Mouse (Mus musculus) embryonic facial prominence, embryonic 11.5 days (tissue): ENCODE data around the gene Wdr45. TPM values are rescaled to one million over a fixed set of nuclear protein-coding genes. Genes with fewer than 3 reads are reported as not detected.
"Not testable (repeated sequence)": the region's sequence is repeated elsewhere in the genome, so short reads cannot be mapped to it uniquely, and the experiment has no call there.

Source experiments
- ATAC-seq: fragments of 200-750 bp; cut with Nextera tagmentation; replicated peaks from 2 replicates; pipeline ENCODE4 v1.8.0; 2017; ENCODE audit warnings: low read depth; ENCODE audit not compliant: insufficient number of reproducible peaks, low FRiP score, low TSS enrichment
- DNase-seq: peaks from one replicate; pipeline ENCODE4 v3.0.0-alpha.2; 2015; ENCODE audit warnings: low spot score
- H3K27ac ChIP-seq: fragments of 300-500 bp; sonication (generic); replicated peaks from 2 replicates; pipeline ENCODE4 v1.5.1; 2014; ENCODE audit warnings: mild to moderate bottlenecking, low read depth, low read length, control low read depth
- H3K27me3 ChIP-seq: fragments of 300-500 bp; sonication (generic); 2 replicates; pipeline ENCODE4 v1.6.1; 2014; ENCODE audit warnings: mild to moderate bottlenecking, low read length, moderate library complexity, mixed read lengths; ENCODE audit not compliant: control insufficient read depth, insufficient read depth
- H3K36me3 ChIP-seq: fragments of 300-500 bp; sonication (generic); replicated peaks from 2 replicates; pipeline ENCODE4 v1.6.1; 2014; ENCODE audit warnings: low read depth, mild to moderate bottlenecking, low read length, moderate library complexity, mixed read lengths; ENCODE audit not compliant: control insufficient read depth, insufficient read depth
- H3K4me1 ChIP-seq: fragments of 300-500 bp; sonication (generic); 2 replicates; pipeline ENCODE4 v1.6.1; 2014; ENCODE audit warnings: low read length, mixed read lengths; ENCODE audit not compliant: control insufficient read depth, insufficient read depth
- H3K4me2 ChIP-seq: fragments of 300-500 bp; sonication (generic); 2 replicates; pipeline ENCODE4 v1.6.1; 2014; ENCODE audit warnings: low read depth, mild to moderate bottlenecking, control low read depth, low read length, moderate library complexity
- H3K4me3 ChIP-seq: fragments of 300-500 bp; sonication (generic); 2 replicates; pipeline ENCODE4 v1.5.1; 2014; ENCODE audit warnings: low read depth, low read length, control low read depth
- H3K9ac ChIP-seq: fragments of 300-500 bp; sonication (generic); replicated peaks from 2 replicates; pipeline ENCODE4 v1.6.1; 2014; ENCODE audit warnings: mild to moderate bottlenecking, control low read depth, low read length
- H3K9me3 ChIP-seq: fragments of 300-500 bp; sonication (generic); replicated peaks from 2 replicates; pipeline ENCODE4 v1.6.1; 2016; ENCODE audit warnings: mild to moderate bottlenecking, low read length, inconsistent platforms, mixed read lengths; ENCODE audit not compliant: control insufficient read depth
- WGBS: fragments of 180-500 bp; shearing (Covaris S2); extraction: QIAGEN DNeasy Blood & Tissue Kit; methylation state at CpG from one replicate; pipeline ENCODE4 v1.1.7; 2014; 5-methylcytosine and 5-hydroxymethylcytosine counted together
- polyA plus RNA-seq: library from polyadenylated mRNA; unstranded; fragments of >200 nt; fragmentation: Nextera tagmentation; extraction: Ambion mirVana; gene quantifications from 2 replicates; pipeline ENCODE4 v1.2.1, GENCODE M21; 2014

The Wdr45 gene
- polyA plus RNA-seq, 1 experiment from 2014 or later = 17.3 TPM

DNA sequence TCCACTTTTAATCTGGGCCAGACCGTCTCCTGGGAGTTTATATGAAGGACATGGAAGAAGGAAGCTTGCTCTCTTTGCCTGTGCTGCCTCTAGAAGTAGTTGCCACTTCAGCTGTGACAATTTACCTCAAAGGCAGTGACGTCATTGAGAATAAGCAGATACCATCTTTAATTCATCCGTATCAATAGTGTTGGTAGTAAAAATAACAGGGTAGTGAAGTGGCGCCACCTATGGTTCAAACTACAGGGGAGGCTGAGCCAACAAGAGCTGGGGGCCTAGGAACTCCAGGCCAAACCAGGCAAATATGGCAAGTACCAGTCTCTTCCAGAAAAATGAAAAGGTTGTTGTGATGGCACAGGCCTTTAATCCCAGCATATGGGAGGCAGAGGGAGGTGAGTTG, 21.3 kb upstream of the Wdr45 start:
- 41% methylated on average over 4 of the region's 4 CpGs for WGBS
- no peaks in the 10 kb centered on the region for H3K27me3 ChIP-seq
- no peak overlapping the region for H3K27ac ChIP-seq
- no peak overlapping the region for H3K4me3 ChIP-seq
- H3K4me1 ChIP-seq = no peaks in the 10 kb centered on the region
- H3K9ac ChIP-seq = no peak overlapping the region
- no peak overlapping the region for H3K4me2 ChIP-seq
- no peaks in the 10 kb centered on the region for H3K9me3 ChIP-seq
- H3K36me3 ChIP-seq = no peaks in the 10 kb centered on the region
- no peak for DNase-seq
- ATAC-seq = no peak

DNA sequence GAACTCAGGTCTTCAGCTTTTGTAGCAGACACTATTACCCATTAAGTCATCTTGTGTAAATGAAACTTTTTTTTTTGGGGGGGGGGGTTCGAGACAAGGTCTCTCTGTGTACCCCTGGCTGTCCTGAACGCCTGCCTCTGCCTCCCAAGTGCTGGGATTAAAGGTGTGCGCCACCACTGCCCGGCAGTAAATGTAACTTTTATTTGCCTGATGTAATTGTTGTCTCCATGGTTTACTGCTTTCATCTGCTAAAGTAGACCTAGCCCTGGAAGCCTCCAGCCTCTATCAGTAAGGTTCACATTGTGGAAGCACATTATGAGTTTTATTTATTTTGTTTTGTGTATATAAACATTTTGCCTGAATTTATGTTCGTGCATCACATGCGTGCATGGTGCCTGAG, 17.6 kb upstream of the Wdr45 start:
- Histone ChIP-seq H3K4me3 (no peak overlapping the region), H3K4me1 (no peaks in the 10 kb centered on the region), H3K27ac (no peak overlapping the region), H3K27me3 (no peaks in the 10 kb centered on the region), H3K4me2 (no peak overlapping the region), H3K9ac (no peak overlapping the region), H3K9me3 (no peaks in the 10 kb centered on the region), H3K36me3 (no peaks in the 10 kb centered on the region)
- no peak for DNase-seq
- peak; percentile 34; the same call in 1 of the 2 replicates for ATAC-seq
- 49% methylated on average over 6 of the region's 6 CpGs for WGBS

DNA sequence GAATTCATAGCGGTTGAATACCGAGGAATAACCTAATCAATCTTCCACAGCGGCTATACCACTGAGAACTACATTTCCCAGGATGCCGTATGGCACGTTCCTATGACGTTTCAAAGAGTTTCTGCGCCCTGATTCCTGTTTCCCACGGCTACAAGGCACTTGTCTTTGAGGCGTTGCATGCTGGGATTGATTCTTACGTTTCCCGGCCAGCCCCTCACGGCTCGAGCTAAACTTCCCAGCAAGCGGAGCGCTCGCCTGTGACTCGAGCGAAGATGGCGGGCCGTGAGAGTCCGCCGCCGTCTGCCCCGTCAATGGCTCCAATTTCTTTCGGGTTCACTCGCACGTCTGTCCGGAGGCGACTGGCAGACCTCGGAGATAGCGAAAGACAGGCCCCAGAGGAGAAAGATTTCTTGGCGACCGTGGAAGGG, 17.2 kb upstream of the Wdr45 start, which contains the start of gene Gpkow:
Gene Gpkow (plus strand): TSS at position 178 of the 428 bp plus-strand sequence.
- Histone ChIP-seq H3K36me3 (no peaks in the 10 kb centered on the region), H3K9ac (peak within 1 kb of the TSS; percentile 63), H3K4me3 (peak within 1 kb of the TSS; percentile 47), H3K4me2 (peak within 1 kb of the TSS; percentile 38), H3K27me3 (no peaks in the 10 kb centered on the region), H3K27ac (no peak within 1 kb of the TSS), H3K4me1 (no peaks in the 10 kb centered on the region), H3K9me3 (no peaks in the 10 kb centered on the region)
- 10% methylated on average over 33 of the region's 33 CpGs for WGBS
- peak; percentile 94 for ATAC-seq
- DNase-seq = peak; percentile 93

DNA sequence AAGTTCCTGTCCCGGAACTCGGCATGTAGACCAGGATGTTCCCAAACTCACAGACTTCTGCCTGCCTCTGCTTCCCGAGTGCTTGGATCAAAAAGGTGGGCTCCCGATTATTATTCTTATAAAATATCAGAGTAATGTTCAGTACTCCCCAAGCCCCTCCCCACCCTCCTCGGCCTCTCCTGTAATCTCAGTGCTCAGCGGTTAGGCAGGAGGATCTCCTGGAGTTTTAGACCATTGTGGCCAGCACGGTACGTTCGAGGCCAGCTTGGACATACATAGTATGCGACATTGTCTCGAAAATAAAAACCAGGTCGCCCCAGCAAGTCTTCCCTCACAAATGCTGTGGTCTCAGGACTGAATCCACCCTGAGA, 384 bp upstream of the Wdr45 start:
- H3K27me3 ChIP-seq, H3K27ac ChIP-seq, H3K36me3 ChIP-seq, H3K9ac ChIP-seq, ATAC-seq, H3K9me3 ChIP-seq, H3K4me1 ChIP-seq, DNase-seq: not testable (repeated sequence)
- 31% methylated on average over 4 of the region's 12 CpGs for whole genome bisulfite sequencing
- Histone ChIP-seq H3K4me3 (peak overlapping the region; percentile 23), H3K4me2 (peak overlapping the region; percentile 39)

DNA sequence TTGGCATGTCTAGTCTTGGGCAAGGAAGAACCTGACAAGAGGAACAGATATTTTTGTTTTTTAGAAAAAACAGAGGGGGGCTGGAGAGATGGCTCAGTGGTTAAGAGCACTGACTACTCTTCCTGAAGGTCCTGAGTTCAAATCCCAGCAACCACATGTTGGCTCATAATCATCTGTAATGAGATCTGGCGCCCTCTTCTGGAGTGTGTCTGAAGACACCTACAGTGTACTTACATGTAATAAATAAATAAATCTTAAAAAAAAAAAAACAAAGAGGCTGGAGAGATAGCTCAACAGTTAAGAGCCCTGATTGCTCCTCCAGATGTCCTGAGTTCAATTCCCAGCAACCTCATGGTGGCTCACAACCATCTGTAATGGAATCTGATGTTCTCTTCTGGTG, 1.9 kb downstream of the Wdr45 start:
- not testable (repeated sequence) for DNase-seq, ATAC-seq, H3K27ac ChIP-seq, H3K4me3 ChIP-seq, H3K4me1 ChIP-seq, H3K9me3 ChIP-seq, H3K27me3 ChIP-seq, H3K9ac ChIP-seq, H3K36me3 ChIP-seq, H3K4me2 ChIP-seq
- 42% methylated on average over 1 of the region's 1 CpGs for WGBS

DNA sequence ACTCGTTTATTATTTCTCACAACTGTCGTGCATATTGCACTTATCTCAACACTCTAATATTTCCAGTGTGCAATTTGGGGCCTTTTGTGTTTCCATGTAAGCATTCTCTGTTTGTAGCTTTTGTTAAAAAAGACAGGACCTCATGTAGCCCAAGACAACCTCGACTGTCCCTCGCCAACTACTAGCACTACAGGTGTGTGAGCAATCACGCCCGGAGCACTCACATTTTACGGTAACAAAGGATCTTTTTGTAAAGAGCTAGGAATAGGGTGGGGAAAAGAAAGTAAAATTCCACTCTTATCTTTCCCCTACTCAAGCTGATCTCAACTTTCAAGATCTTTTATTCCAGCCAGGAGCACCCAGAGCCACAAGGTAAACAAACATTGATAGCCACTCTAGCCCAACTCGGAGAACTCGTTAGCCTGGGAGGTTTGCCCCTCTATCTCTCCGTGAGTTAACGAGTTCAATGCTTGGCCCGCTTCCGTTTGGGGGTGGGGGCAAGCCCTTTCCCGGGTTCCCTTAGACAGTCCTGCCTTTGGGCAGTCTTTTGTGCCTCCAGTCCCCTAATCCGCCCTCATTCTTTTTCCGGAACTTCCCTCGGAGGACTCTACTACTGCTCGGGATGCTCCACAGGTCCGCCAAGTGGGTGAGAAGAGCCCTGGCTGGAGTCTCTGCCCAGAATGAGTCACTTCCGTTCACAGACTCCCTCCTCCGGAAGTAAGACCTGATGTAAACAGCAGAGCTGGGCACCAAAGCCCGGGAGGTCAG, 7.6 kb downstream of the Wdr45 start, which contains the start of gene Gm45208:
Gene Gm45208 (plus strand): TSS at position 732 of the 768 bp plus-strand sequence.
- WGBS = 22% methylated on average over 22 of the region's 22 CpGs
- peak; percentile 77 for ATAC-seq
- H3K27me3 ChIP-seq = no peaks in the 10 kb centered on the region

DNA sequence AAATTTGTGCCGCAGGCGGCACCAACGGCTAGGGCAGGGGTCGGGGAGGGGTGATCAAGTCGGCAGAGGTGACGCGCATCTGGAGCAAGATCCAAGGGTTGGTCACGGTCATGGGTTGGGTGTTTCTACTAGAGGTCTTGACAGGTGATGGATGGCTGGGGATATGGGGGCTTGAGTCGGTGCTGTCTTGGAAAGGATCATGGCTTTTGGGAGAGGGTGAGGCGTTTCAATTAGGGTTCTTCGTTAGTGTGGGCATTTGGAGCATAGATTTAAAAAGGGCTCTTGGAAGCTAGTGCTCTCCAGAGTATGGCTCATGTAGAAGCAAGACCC, 8.1 kb downstream of the Wdr45 start:
- 20% methylated on average over 11 of the region's 11 CpGs for WGBS
- Histone ChIP-seq H3K9me3 (no peaks in the 10 kb centered on the region), H3K4me2 (peak overlapping the region; percentile 46), H3K4me1 (no peaks in the 10 kb centered on the region), H3K9ac (peak overlapping the region; percentile 67), H3K4me3 (peak overlapping the region; percentile 53), H3K27me3 (no peaks in the 10 kb centered on the region), H3K27ac (no peak overlapping the region), H3K36me3 (no peaks in the 10 kb centered on the region)
- DNase-seq = no peak
- ATAC-seq = peak; percentile 41

More for the DNA sequence above, 7.6 kb downstream of the Wdr45 start, which contains the start of gene Gm45208:
- Histone ChIP-seq H3K27ac (peak within 1 kb of the TSS; percentile 81), H3K4me1 (no peaks in the 10 kb centered on the region), H3K4me2 (peak within 1 kb of the TSS; percentile 46), H3K36me3 (no peaks in the 10 kb centered on the region), H3K9ac (peak within 1 kb of the TSS; percentile 67), H3K4me3 (peak within 1 kb of the TSS; percentile 53), H3K9me3 (no peaks in the 10 kb centered on the region)
- peak; percentile 80 for DNase-seq

DNA sequence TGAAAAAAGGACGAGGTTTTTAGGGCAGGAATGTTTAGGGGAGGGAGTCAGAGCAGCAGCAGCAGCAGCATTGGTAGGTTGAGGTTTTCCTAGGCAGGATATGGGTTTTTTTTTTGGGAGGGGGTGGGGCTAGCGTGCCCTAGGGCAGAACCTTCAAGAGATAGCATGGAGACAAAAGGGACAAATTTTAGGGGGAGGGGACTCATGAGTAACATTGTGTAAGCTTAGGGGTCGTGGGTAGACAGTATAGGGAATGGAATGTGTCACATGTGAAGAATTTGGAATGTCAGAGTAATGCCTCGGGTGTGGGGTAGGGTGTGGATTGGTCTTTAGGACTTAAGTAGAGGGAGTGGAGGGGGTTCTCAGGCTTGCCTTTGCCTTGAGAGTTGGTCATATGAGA, 8.6 kb downstream of the Wdr45 start:
- WGBS = 28% methylated on average over 4 of the region's 4 CpGs
- Histone ChIP-seq H3K9ac (peak overlapping the region; percentile 67), H3K27ac (no peak overlapping the region), H3K4me1 (no peaks in the 10 kb centered on the region), H3K27me3 (no peaks in the 10 kb centered on the region), H3K4me2 (peak overlapping the region; percentile 46), H3K9me3 (no peaks in the 10 kb centered on the region), H3K4me3 (peak overlapping the region; percentile 53), H3K36me3 (no peaks in the 10 kb centered on the region)
- no peak for ATAC-seq
- DNase-seq = no peak
